Mouse (Mus musculus): ENCODE measurements around the gene Slc27a3. TPM values are rescaled to one million over a fixed set of nuclear protein-coding genes. Genes with fewer than 3 reads are reported as not detected.

Gene Slc27a3
- polyA plus RNA-seq (2012; rRNA removed) = 7.4 and 9.4 TPM in 2 replicates

- no peak for DNase-seq (ENCODE audit: low read depth)
Measured at GRCm38 (mm10) chr3:90389511-90390490, at the start of gene Slc27a3. Gene Slc27a3 (minus strand): TSS chr3:90389938.

DNA sequence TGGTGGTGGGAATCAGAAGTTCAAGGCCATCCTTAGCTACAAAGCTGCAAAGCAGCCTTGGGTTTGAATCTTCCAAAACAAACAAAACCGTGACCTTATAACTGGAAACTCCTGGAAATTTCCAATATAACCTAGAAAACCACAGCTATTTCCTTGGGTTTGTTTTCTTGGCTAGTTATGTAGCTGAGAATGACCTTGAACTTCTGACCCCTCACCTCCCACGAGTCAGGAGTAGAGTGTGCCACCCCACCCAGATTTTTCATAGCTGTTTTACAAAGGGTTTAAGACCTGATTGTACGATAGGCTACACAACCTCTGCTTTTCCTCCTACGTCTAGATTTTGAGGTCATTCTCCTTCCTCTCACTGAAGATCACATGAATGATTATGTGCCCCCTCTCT is 47.4 kb upstream of the Slc27a3 start:
- DNase-seq (ENCODE audit: low read depth) = no peak

DNA sequence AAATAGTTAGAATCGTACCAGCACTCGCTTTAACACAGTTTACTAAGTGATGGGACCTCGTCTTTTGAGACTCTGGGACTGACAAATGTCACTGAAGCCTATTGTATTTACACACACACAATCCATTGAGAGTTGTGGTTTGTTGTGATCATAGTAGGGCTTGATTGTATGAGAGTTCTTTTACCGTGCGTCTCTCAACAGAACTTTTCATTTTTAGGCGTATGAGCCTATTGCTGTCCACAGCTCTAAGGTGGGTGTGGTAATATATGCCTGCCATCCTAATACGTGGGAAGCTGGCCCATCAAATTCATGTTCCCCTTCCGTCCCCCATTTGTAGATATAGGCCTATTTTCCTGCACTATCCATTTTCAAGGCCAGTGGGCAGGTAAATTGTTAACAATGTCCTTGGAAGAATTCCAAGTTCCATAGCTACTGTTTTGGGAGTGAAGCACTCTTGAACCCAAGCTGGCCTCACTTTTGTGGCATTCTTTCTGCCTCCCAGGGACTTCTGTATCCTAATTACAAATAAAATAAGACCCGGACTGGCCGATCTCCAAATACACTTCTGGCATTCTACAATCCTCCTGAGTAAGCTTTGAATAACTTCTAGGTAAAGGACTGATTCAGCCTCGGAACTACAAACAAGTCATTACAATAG is 44.5 kb upstream of the Slc27a3 start:
- DNase-seq (ENCODE audit: low read depth) = no peak

DNA sequence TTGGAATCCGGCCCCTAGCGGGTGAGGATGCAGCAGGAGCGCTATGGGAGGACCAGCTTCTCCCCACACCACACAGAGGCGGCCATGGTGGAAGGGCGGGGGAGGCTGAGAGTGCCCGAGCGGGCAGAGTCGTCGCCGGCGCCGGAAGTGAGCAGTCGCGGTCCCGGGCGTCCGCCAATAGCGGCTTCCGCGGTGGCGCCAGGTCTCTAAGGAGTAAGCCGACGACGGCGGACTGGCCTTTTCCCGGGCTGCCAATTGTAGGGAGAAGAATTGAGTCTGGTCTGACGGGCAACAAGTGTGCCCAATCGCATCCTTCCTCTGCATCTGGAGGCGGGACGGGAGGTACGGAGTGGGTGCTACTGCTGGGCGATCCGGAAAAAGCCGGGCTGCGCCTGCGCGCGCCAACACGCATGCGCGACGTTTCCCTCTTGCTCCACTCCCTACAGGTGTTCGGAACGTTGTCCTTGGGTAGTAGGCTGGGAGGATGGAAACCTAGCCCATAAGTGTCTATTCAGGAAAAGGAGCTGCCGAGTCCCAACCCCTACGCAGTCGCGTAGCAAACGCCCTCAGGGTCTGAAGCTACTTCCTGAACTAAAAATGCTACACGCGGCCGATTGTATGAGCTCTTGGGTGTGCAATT is 43.8 kb upstream of the Slc27a3 start, which contains the start of gene Ints3:
Gene Ints3, minus strand, starts transcription at position 242 of the 640 bp plus-strand sequence.
- peak; percentile 94 for DNase-seq (ENCODE audit: low read depth)

DNA sequence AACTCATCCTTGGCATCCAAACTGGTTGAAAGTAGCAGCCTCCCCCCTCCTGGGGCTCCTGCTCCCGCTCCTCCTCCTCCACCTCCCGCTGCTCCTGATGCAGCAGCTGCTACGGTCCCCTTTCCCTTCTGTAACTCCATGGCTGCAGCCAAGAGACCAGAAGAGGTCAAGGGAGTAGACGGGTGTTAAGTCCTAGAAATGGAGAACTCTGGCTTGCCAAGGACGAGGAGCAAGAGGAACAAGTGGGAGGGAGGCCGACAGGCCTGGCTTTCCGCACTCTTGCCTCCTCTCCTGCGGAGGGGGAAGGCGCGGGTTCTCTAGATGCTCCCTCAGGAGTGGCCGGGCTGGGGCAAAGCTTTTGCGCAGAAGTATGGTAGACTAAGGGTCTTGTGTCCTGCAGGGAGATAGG is 43.1 kb upstream of the Slc27a3 start:
- no peak for DNase-seq (ENCODE audit: low read depth)

- DNase-seq (ENCODE audit: low read depth) = no peak
Measured at GRCm38 (mm10) chr3:90432348-90432747, 42.6 kb upstream of the Slc27a3 start.

DNA sequence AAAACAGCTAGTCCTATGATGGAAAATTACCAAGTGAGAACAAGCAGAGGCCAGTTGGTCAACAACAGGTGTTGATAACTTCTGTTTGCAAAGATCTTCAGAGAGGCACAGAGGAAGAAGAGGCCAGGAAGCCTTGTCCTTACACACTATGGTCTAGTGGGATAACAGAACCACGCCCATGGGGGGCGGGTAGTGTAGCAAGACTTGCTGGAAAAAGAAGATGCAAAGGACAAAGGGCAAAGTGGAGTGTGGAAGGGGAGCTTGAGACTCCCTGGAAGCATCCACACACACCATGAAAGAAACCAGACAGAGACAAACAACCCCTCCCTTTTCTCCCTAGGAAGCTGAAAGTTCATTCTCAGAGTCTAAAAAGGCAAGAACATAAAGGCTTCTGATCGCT is 39.8 kb upstream of the Slc27a3 start:
- no peak for DNase-seq (ENCODE audit: low read depth)

GRCm38 (mm10) chr3:90428186-90428585 is 38.4 kb upstream of the Slc27a3 start:
- DNase-seq (ENCODE audit: low read depth) = no peak

GRCm38 (mm10) chr3:90427574-90427973 is 37.8 kb upstream of the Slc27a3 start:
- DNase-seq (ENCODE audit: low read depth) = no peak

DNA sequence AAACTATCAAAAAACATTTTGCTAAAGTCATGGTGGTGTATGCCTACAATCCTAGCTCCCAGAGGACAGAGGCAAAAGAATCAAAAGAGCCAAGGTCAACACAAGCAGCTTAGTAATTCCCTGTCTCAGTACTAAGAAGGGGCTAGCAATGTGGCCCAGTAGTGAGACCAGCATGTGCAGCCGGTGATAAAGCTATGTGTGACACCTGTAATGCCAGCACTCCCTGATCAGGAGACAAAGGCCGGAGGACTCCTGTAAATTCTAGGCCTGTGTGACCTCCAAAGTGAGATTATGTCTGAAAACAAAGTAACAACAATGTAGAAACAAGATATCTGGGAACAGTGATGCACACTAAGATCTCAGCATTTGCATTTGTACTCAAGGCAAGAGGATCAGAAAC is 35.8 kb upstream of the Slc27a3 start:
- no peak for DNase-seq (ENCODE audit: low read depth)

DNA sequence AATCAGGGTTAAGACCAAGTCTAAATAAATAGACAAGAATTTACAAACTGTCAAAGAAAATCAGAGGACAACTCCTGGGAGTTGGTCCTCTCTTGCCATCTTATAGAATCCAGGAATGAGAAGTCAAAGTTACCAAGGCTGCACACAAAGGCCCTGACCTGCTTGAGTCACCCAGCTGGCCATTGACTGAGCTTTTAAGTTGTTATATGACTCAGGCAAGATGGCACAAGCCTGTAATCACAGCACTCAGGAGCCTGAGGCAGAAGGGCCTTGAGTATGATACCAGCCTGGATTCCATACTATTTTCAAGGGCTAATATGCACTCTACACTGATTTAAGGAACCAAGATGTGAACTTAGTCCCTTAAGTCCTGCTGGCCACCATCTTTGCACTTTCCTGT is 33.8 kb upstream of the Slc27a3 start:
- DNase-seq (ENCODE audit: low read depth) = no peak

- no peak for DNase-seq (ENCODE audit: low read depth)
Measured at GRCm38 (mm10) chr3:90420696-90421095, 31.0 kb upstream of the Slc27a3 start.

GRCm38 (mm10) chr3:90413011-90413396 is 23.3 kb upstream of the Slc27a3 start:
- DNase-seq (ENCODE audit: low read depth) = no peak

DNA sequence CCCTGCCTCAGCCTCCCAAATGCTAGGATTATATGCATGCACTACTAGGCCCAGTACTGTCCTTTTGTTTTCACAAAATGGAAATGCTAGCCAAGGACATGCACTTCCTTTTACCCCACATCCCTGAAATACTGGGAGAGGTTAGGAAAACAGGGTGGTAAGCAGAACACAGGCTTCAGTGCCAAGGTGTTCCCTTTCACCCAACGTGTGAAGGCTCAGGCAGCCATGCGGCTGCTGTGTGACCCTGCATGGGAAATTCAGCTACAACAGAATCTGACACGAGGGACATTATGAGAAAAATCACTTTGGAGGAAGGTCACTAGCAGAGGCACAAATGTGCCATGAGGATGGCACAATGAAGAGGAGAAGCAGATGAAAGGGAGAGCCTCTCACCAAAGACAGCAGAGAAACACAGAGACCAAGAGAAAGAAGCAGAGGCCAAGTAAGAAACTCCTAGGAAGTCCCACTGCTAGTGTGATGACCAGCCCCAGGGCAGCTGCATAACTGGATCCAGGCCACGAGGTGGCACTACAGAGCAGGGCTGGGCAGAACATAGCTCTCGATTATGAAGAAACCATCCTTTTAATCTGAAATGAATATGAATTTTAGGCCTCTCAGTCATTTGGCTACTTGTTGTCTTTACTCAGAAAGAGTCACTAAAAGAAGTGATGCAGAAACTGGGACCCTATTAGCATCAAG is 22.7 kb upstream of the Slc27a3 start:
- no peak for DNase-seq (ENCODE audit: low read depth)

- DNase-seq (ENCODE audit: low read depth) = no peak
Measured at GRCm38 (mm10) chr3:90408721-90409120, 19.0 kb upstream of the Slc27a3 start.

- no peak for DNase-seq (ENCODE audit: low read depth)
Measured at GRCm38 (mm10) chr3:90406414-90406813, 16.7 kb upstream of the Slc27a3 start.

- no peak for DNase-seq (ENCODE audit: low read depth)
Measured at GRCm38 (mm10) chr3:90404609-90405008, 14.9 kb upstream of the Slc27a3 start.

GRCm38 (mm10) chr3:90404121-90404520 is 14.4 kb upstream of the Slc27a3 start:
- no peak for DNase-seq (ENCODE audit: low read depth)

DNA sequence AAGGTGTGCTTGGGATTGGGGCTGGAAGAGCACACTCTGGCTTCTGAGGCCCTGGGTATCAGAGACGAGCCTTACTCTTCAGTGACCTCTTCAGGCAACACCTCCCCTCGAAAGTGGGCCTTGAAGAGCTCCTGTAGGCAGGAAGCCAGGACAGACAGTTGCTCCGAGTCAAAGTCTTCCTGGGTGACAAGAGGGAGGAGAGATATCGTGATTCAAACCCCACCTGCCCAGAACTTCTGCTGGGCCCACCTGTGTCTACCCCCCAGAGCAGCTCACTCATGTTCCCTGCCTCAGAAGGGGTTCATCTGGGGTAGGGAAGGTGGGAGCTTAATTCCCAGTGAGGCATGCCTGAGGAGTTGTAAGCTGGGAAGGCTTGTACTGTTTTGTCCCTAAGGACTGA is 11.3 kb upstream of the Slc27a3 start:
- no peak for DNase-seq (ENCODE audit: low read depth)

DNA sequence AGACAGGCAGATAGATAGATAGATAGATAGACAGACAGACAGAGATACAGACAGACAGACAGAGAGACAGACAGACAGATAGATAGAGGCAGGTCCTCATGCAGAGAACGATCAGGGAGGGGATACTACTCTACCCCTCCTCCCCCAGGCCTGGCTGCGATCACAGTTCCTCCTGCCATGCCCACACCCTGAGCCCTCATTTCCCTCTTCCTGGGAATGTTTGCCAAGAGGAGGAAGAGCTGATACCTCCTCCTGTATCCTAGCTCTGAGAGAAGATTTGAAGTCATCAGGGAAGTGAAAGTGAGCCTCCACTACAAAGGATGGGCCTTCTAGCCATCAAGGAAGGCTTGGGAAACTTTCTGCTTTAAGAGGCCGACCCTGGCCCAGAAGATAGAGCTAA is 5.9 kb upstream of the Slc27a3 start:
- DNase-seq (ENCODE audit: low read depth) = no peak

DNA sequence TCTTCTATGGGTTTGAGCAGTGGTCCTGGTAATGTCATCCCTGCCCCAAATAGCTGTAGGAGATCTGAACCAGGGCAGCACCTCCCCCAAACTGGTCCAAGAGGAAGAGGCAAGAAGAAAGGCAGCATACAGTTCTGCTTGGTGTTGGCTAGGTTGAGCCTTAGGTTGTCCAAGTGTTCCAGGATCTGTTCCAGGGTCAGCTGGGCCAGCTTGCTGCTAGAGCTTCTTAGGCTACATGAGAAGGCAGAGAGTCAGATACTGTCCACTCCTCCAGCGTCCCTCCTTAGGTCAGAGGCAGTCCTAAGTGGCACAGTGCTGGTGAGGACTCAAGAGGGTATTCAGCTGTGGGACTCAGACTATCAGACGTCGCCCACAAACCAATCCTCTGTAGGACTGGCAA is 2.9 kb upstream of the Slc27a3 start:
- DNase-seq (ENCODE audit: low read depth) = no peak

DNA sequence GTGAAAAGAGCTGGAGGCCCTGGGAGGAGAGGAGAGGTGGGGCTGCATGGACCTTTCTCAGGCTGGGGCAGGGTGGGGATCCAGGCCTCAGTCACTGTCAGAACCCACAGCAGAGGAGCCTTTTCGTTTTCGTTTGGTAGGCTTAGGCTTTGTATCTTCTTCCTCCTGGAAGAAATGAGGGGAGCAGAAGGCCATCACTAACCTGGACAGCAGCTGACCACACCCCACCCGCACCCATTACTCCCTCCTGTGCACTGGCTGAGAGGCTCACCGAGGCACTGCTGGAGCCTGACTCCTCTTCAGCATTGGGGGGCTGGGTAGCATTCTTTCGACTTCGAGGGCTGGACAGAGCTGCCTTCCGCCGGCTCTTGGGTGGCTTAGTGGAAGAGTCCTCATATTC is 2.2 kb upstream of the Slc27a3 start:
- no peak for DNase-seq (ENCODE audit: low read depth)

Data from gonadal fat pad, adult 2 months (tissue).